Mouse (Mus musculus): ENCODE data around the gene Caprin2. TPM values are rescaled to one million over a fixed set of nuclear protein-coding genes. Genes with fewer than 3 reads are reported as not detected.
A peak's percentile ranks its signal among the peaks of the same experiment; 100 is the strongest.

Caprin2 gene
- total and polyA plus RNA-seq, 2 experiments from 2014 or later: 6.5 to 18.0 TPM

DNA sequence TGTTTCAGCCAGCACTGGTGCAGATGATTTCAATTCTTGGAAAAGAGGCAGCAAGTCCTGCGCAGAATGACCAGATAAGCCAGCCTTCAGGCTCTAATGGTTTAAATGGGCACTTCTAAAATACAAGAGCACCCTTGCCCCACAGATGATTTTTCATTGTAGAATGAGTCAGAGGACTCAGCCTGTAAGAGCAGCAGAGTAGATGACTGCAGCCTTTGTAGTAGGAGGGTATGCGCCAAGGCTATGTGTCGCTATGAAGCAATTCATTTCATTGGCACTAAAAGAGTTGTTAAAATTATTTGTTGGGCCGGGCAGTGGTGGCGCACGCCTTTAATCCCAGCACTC is 442 bp upstream of the Caprin2 start:
- no peak for DNase-seq (ENCODE audit: low spot score)
- H3K4me1 ChIP-seq (ENCODE audit: insufficient read depth, low read length): no peaks in the 10 kb centered on the region
- H3K4me3 ChIP-seq (ENCODE audit: low read depth, low read length): peak overlapping the region; percentile 75
- H3K27me3 ChIP-seq (ENCODE audit: insufficient read depth, low read length): no peaks in the 10 kb centered on the region
- WGBS: 44% methylated on average over 6 of the region's 6 CpGs
- H3K9ac ChIP-seq (replicated peaks; ENCODE audit: low read length, poor library complexity, severe bottlenecking): peak overlapping the region; percentile 71
- H3K9me3 ChIP-seq (ENCODE audit: low read length): no peaks in the 10 kb centered on the region
- peak; percentile 39 for ATAC-seq (ENCODE audit: low FRiP score)
- TF ChIP-seq CTCF (IDR thresholded peaks at IDR 0.05): no peak
- peak overlapping the region; percentile 86 for H3K4me2 ChIP-seq (ENCODE audit: low read depth, low read length, poor library complexity, severe bottlenecking)
- H3K27ac ChIP-seq (ENCODE audit: low read depth, low read length): peak overlapping the region; percentile 91
- H3K36me3 ChIP-seq (ENCODE audit: insufficient read depth, low read length): no peaks in the 10 kb centered on the region

DNA sequence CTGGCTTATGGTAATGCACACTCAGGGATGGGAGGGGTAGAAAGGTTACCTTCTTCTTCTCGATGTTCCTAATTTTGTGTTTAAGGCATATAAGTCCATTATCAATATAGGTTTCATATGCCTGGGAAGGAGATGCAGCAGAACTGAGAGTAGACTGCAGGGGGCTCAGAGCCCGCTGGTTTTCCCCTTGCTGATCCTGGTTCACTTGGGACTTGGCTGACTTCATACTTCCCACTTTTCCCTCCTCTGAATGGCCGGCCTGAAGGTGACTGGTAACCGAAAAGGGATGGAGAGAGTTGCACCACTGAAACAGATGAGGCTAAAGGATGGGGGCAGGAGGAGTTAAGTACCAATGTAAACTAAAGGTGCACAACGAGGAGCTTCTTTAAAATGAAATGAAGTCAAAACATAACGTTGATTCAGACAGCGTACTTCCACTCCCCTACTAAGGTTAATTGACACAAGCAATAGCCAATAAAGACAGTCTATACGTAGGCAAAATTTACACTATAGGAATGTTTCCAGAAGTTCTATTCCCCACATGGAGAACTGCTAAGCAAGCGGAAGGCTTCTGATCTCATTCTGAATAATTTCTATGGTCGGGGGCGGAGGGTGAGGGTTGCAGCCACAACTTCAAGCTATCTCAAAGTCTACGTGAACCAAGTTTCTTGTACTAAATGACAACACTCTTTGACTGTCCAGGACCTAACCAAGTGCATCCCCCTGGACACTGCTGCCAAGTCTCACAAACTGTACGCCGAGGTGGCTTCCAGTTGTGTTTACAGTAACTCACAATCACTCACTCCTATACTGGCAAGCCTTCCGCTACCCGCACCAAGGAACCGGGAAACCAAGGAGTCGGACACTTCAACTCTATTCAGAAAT is 907 bp downstream of the Caprin2 start:
- no peaks in the 10 kb centered on the region for H3K27me3 ChIP-seq (ENCODE audit: insufficient read depth, low read length)
- H3K9me3 ChIP-seq (ENCODE audit: low read length): no peaks in the 10 kb centered on the region
- no peaks in the 10 kb centered on the region for H3K4me1 ChIP-seq (ENCODE audit: insufficient read depth, low read length)
- H3K27ac ChIP-seq (ENCODE audit: low read depth, low read length): peak overlapping the region; percentile 91; the same call in 1 of the 2 replicates
- peak overlapping the region; percentile 75 for H3K4me3 ChIP-seq (ENCODE audit: low read depth, low read length)
- 16% methylated on average over 18 of the region's 18 CpGs for WGBS
- peak overlapping the region; percentile 86 for H3K4me2 ChIP-seq (ENCODE audit: low read depth, low read length, poor library complexity, severe bottlenecking)
- peak overlapping the region; percentile 71 for H3K9ac ChIP-seq (replicated peaks; ENCODE audit: low read length, poor library complexity, severe bottlenecking)
- ATAC-seq (ENCODE audit: low FRiP score) (peak; percentile 11), DNase-seq (ENCODE audit: low spot score) (peak; percentile 2)
- H3K36me3 ChIP-seq (ENCODE audit: insufficient read depth, low read length): no peaks in the 10 kb centered on the region
- TF ChIP-seq CTCF (IDR thresholded peaks at IDR 0.05): peak; percentile 31

DNA sequence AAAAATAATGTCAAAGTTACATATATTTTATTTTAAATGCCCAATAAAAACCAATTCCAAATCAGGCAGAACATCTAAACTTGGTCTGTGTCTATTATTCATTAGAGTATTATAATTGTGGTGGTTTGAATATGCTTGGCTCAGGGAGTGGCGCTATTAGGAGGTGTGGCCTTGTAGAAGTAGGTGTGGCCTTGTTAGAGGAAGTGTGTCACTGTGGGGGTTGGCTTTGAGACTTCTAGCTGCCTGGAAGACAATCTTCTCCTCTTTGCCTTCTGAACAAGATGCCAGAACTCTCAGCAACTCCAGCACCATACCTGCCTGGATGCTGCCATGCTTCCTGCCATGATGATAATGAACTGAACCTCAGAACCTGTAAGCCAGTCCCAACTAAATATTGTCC is 22.1 kb downstream of the Caprin2 start:
- no peaks in the 10 kb centered on the region; the same call in 1 of the 2 replicates for H3K36me3 ChIP-seq (ENCODE audit: insufficient read depth, low read length)
- H3K27me3 ChIP-seq (ENCODE audit: insufficient read depth, low read length): no peaks in the 10 kb centered on the region
- no peaks in the 10 kb centered on the region for H3K4me1 ChIP-seq (ENCODE audit: insufficient read depth, low read length)
- no peak for ATAC-seq (ENCODE audit: low FRiP score)
- no peak overlapping the region for H3K27ac ChIP-seq (ENCODE audit: low read depth, low read length)
- H3K9ac ChIP-seq (replicated peaks; ENCODE audit: low read length, poor library complexity, severe bottlenecking): no peak overlapping the region
- DNase-seq (ENCODE audit: low spot score): no peak
- H3K9me3 ChIP-seq (ENCODE audit: low read length): no peaks in the 10 kb centered on the region
- H3K4me3 ChIP-seq (ENCODE audit: low read depth, low read length): no peak overlapping the region
- no peak overlapping the region for H3K4me2 ChIP-seq (ENCODE audit: low read depth, low read length, poor library complexity, severe bottlenecking)
- no peak for TF ChIP-seq CTCF (IDR thresholded peaks at IDR 0.05)
- 97% methylated on average over 1 of the region's 1 CpGs for WGBS

DNA sequence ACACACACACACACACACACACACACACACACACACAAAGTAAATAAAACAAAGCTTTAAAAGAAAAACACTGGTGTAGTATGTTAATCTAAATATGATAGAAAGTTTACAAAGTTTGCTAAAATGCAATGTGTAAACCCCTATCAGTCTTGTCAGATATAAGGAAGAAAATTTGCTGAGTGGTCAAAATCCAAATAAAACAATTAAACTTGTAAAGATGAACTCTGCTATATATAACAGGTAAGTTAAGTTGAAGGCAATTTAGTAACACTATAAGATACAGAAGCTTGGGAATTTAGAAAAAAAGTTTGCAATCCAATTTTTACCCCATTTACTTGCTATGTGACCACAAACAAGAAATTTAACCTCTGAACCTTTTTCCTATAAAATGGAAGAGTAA is 50.4 kb downstream of the Caprin2 start:
- H3K36me3 ChIP-seq (ENCODE audit: insufficient read depth, low read length): no peaks in the 10 kb centered on the region
- H3K27me3 ChIP-seq (ENCODE audit: insufficient read depth, low read length): no peaks in the 10 kb centered on the region
- H3K4me3 ChIP-seq (ENCODE audit: low read depth, low read length): no peak overlapping the region
- TF ChIP-seq CTCF (IDR thresholded peaks at IDR 0.05): no peak
- H3K9ac ChIP-seq (replicated peaks; ENCODE audit: low read length, poor library complexity, severe bottlenecking): no peak overlapping the region
- DNase-seq (ENCODE audit: low spot score) (no peak), ATAC-seq (ENCODE audit: low FRiP score) (no peak)
- no peak overlapping the region for H3K4me2 ChIP-seq (ENCODE audit: low read depth, low read length, poor library complexity, severe bottlenecking)
- H3K27ac ChIP-seq (ENCODE audit: low read depth, low read length): no peak overlapping the region
- no peaks in the 10 kb centered on the region for H3K9me3 ChIP-seq (ENCODE audit: low read length)
- H3K4me1 ChIP-seq (ENCODE audit: insufficient read depth, low read length): no peaks in the 10 kb centered on the region

DNA sequence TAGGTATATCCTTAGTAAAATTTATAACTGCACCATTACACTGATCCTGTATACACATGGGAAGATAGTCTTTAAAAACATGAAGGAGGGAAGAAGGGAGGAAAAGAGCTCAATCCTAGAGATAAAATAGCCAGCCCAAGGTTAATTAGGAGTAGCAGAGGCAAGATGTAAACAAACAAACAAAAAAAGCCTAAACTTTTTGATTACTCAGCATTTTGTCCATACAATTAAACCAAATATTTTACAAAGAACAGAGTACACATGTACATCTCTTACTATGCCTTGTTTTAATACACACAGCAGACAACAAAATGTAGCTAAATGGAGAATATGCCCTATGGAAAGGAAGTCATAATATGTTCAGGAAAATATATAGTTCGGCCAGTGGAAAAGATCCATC is 54.3 kb downstream of the Caprin2 start:
- no peaks in the 10 kb centered on the region for H3K36me3 ChIP-seq (ENCODE audit: insufficient read depth, low read length)
- no peak overlapping the region for H3K27ac ChIP-seq (ENCODE audit: low read depth, low read length)
- no peak overlapping the region for H3K4me2 ChIP-seq (ENCODE audit: low read depth, low read length, poor library complexity, severe bottlenecking)
- H3K27me3 ChIP-seq (ENCODE audit: insufficient read depth, low read length): no peaks in the 10 kb centered on the region
- WGBS: 95% methylated on average over 1 of the region's 1 CpGs
- TF ChIP-seq CTCF (IDR thresholded peaks at IDR 0.05): no peak
- ATAC-seq (ENCODE audit: low FRiP score) (no peak), DNase-seq (ENCODE audit: low spot score) (no peak)
- H3K4me3 ChIP-seq (ENCODE audit: low read depth, low read length): no peak overlapping the region
- no peak overlapping the region for H3K9ac ChIP-seq (replicated peaks; ENCODE audit: low read length, poor library complexity, severe bottlenecking)
- H3K9me3 ChIP-seq (ENCODE audit: low read length): no peaks in the 10 kb centered on the region
- no peaks in the 10 kb centered on the region for H3K4me1 ChIP-seq (ENCODE audit: insufficient read depth, low read length)

DNA sequence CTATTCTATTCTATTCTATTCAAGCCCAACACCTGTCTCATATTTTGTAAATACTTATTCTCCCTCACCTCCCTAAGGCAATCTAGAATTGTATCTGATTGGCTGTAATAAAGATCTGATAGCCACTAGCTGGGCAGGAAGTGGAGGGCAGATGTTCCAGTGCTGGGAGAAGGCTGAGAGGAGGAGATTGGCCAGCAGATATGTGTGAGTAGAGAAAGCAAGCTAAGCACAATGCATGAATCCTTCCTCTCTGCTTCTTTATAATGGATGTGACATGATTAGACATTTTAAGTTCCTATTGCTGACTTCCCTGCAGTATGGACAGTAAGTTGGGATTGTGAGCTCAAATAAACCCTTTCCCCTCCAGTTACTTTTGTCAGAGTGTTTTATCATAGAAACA is 57.6 kb downstream of the Caprin2 start:
- Histone ChIP-seq H3K27ac (ENCODE audit: low read depth, low read length) (no peak overlapping the region), H3K4me3 (ENCODE audit: low read depth, low read length) (no peak overlapping the region), H3K27me3 (ENCODE audit: insufficient read depth, low read length) (no peaks in the 10 kb centered on the region), H3K9me3 (ENCODE audit: low read length) (no peaks in the 10 kb centered on the region), H3K36me3 (ENCODE audit: insufficient read depth, low read length) (no peaks in the 10 kb centered on the region), H3K4me1 (ENCODE audit: insufficient read depth, low read length) (no peaks in the 10 kb centered on the region), H3K9ac (replicated peaks; ENCODE audit: low read length, poor library complexity, severe bottlenecking) (no peak overlapping the region), H3K4me2 (ENCODE audit: low read depth, low read length, poor library complexity, severe bottlenecking) (no peak overlapping the region)
- ATAC-seq (ENCODE audit: low FRiP score) (no peak), DNase-seq (ENCODE audit: low spot score) (no peak)
- no peak for TF ChIP-seq CTCF (IDR thresholded peaks at IDR 0.05)

Data from midbrain, postnatal 0 days (tissue).